Mouse (Mus musculus): ENCODE measurements around the gene Gm5269. TPM values are rescaled to one million over a fixed set of nuclear protein-coding genes. Genes with fewer than 3 reads are reported as not detected.
A peak's percentile ranks its signal among the peaks of the same experiment; 100 is the strongest.

The Gm5269 gene
- total RNA-seq, 2 experiments from 2014 or later, result not detected

GRCm38 (mm10) chr1:45868479-45869137 is 21.5 kb downstream of the Gm5269 start:
- H3K27ac ChIP-seq, result 0 out of 2 replicates have a peak overlapping the region, but pooled peaks have one; percentile 25
- no peak for DNase-seq (ENCODE audit: low spot score in 2 of 2)
- no peak for TF ChIP-seq CTCF (conservative IDR thresholded peaks at IDR 0.05)

GRCm38 (mm10) chr1:45868050-45868449 is 22.0 kb downstream of the Gm5269 start:
- TF ChIP-seq CTCF (conservative IDR thresholded peaks at IDR 0.05), result no peak
- no peak overlapping the region for H3K4me3 ChIP-seq
- no peak for DNase-seq (ENCODE audit: low spot score in 2 of 2)
- H3K27ac ChIP-seq, result 0 out of 2 replicates have a peak overlapping the region, but pooled peaks have one; percentile 25

More at GRCm38 (mm10) chr1:45868479-45869137, 21.5 kb downstream of the Gm5269 start:
- no peak overlapping the region for H3K4me3 ChIP-seq

GRCm38 (mm10) chr1:45866288-45867018 is 23.6 kb downstream of the Gm5269 start:
- Histone ChIP-seq H3K27ac (no peak overlapping the region), H3K4me3 (no peak overlapping the region)
- DNase-seq (ENCODE audit: low spot score in 2 of 2), result no peak
- TF ChIP-seq CTCF (conservative IDR thresholded peaks at IDR 0.05), result no peak

- DNase-seq (ENCODE audit: low spot score in 2 of 2), result no peak
- no peak overlapping the region for H3K27ac ChIP-seq
- TF ChIP-seq CTCF (conservative IDR thresholded peaks at IDR 0.05), result no peak
Observed at GRCm38 (mm10) chr1:45865727-45866126, 24.3 kb downstream of the Gm5269 start.

GRCm38 (mm10) chr1:45865316-45865715 is 24.8 kb downstream of the Gm5269 start:
- no peak overlapping the region for H3K27ac ChIP-seq
- no peak for DNase-seq (ENCODE audit: low spot score in 2 of 2)

More at GRCm38 (mm10) chr1:45865727-45866126, 24.3 kb downstream of the Gm5269 start:
- H3K4me3 ChIP-seq, result no peak overlapping the region

GRCm38 (mm10) chr1:45864564-45865014 is 25.5 kb downstream of the Gm5269 start:
- no peak for DNase-seq (ENCODE audit: low spot score in 2 of 2)
- H3K4me3 ChIP-seq, result no peak overlapping the region
- no peak overlapping the region for H3K27ac ChIP-seq
- no peak for TF ChIP-seq CTCF (conservative IDR thresholded peaks at IDR 0.05)

More at GRCm38 (mm10) chr1:45865316-45865715, 24.8 kb downstream of the Gm5269 start:
- no peak for TF ChIP-seq CTCF (conservative IDR thresholded peaks at IDR 0.05)
- H3K4me3 ChIP-seq, result no peak overlapping the region

- Histone ChIP-seq H3K27ac (no peak overlapping the region), H3K4me3 (no peak overlapping the region)
- DNase-seq (ENCODE audit: low spot score in 2 of 2), result no peak
- TF ChIP-seq CTCF (conservative IDR thresholded peaks at IDR 0.05), result no peak
Observed at GRCm38 (mm10) chr1:45863641-45864040, 26.4 kb downstream of the Gm5269 start.

- H3K27ac ChIP-seq, result no peak overlapping the region
- no peak overlapping the region for H3K4me3 ChIP-seq
- no peak for TF ChIP-seq CTCF (conservative IDR thresholded peaks at IDR 0.05)
- no peak for DNase-seq (ENCODE audit: low spot score in 2 of 2)
Observed at GRCm38 (mm10) chr1:45861162-45861561, 28.9 kb downstream of the Gm5269 start.

- TF ChIP-seq CTCF (conservative IDR thresholded peaks at IDR 0.05), result no peak
- H3K27ac ChIP-seq, result 0 out of 2 replicates have a peak overlapping the region, but pooled peaks have one; percentile 18
- H3K4me3 ChIP-seq, result no peak overlapping the region
- DNase-seq (ENCODE audit: low spot score in 2 of 2), result no peak
Observed at GRCm38 (mm10) chr1:45860349-45860748, 29.7 kb downstream of the Gm5269 start.

- Histone ChIP-seq H3K4me3 (no peak overlapping the region), H3K27ac (no peak overlapping the region)
- no peak for TF ChIP-seq CTCF (conservative IDR thresholded peaks at IDR 0.05)
- no peak for DNase-seq (ENCODE audit: low spot score in 2 of 2)
Observed at GRCm38 (mm10) chr1:45858038-45858437, 32.0 kb downstream of the Gm5269 start.

- DNase-seq (ENCODE audit: low spot score in 2 of 2), result no peak
- no peak overlapping the region for H3K4me3 ChIP-seq
- TF ChIP-seq CTCF (conservative IDR thresholded peaks at IDR 0.05), result no peak
- H3K27ac ChIP-seq, result no peak overlapping the region
Observed at GRCm38 (mm10) chr1:45845466-45845865, 44.6 kb downstream of the Gm5269 start.

Other genes starting within 250 kb of the Gm5269 start
- 10 to 100 TPM; 41.1 to 44.8 TPM for gene Wdr75, start 95.1 kb downstream of the Gm5269 start, total RNA-seq (2021)
- gene Slc40a1, start 36.2 kb upstream of the Gm5269 start, total RNA-seq (2021), result 10 to 100 TPM in 1 of 2 experiments, 1 to 10 TPM in 1; 8.4 to 10.6 TPM
- 1 to 10 TPM; 1.5 to 2.0 TPM for gene Dnah7b, start 176.0 kb upstream of the Gm5269 start, total RNA-seq (2021)

Measured in layer of hippocampus, adult 2 months (tissue).